Mouse (Mus musculus): ENCODE results near the gene Gphn.

DNA sequence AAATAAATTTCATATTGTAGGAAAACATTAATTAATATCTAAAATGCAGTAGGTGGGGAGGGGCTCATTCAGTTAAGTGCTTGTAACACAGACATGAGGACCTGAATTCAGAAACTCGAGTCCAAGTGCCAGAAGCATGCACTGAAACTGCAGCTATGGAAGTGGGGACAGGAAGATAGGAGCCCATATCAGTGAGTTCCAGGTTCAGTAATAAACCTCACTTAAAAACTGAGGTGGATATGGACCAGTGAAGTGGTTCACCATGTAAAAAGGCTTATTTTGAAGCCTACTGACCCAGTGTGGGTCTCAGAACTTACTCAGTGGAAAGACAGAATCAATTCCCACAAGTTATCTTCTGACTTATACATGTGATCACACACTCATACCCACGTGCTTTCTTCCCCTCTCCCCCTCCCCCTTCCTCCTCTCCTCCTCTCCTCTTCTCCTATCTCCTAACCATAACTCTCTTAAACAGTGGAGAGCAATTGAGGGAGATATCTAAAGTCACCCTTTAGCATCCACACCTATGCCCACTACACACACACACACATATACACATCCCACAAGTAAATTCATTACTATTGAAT lies 433.6 kb downstream of the Gphn start:
- no peak for TF ChIP-seq CTCF (IDR thresholded peaks at IDR 0.05; ENCODE audit: control insufficient read depth, insufficient read depth, insufficient replicate concordance, low read depth, low read length)
- TF ChIP-seq POLR2A (IDR thresholded peaks at IDR 0.05; ENCODE audit: control insufficient read depth, low read depth, low read length) = no peak
